Mouse (Mus musculus): ENCODE data around the gene Frmd4a. TPM values are rescaled to one million over a fixed set of nuclear protein-coding genes. Genes with fewer than 3 reads are reported as not detected.
"Not testable (repeated sequence)": the region's sequence is repeated elsewhere in the genome, so short reads cannot be mapped to it uniquely, and the experiment has no call there.

Gene Frmd4a
- total RNA-seq, 2 experiments from 2014 or later, result 113 to 118 TPM

- no peak for DNase-seq (ENCODE audit: extremely low spot score in 1 of 2, low spot score in 2 of 2)
- intact Hi-C loops (cut with DNase I), result no loop called here
Observed at GRCm38 (mm10) chr2:4300816-4301215, 283.3 kb downstream of the Frmd4a start.

- intact Hi-C loops (cut with DNase I), result no loop called here
- DNase-seq (ENCODE audit: extremely low spot score in 1 of 2, low spot score in 2 of 2), result no peak
Observed at GRCm38 (mm10) chr2:4301256-4301655, 283.7 kb downstream of the Frmd4a start.

- intact Hi-C loops (cut with DNase I), result no loop called here
- DNase-seq (ENCODE audit: extremely low spot score in 1 of 2, low spot score in 2 of 2), result no peak
Observed at GRCm38 (mm10) chr2:4301692-4302091, 284.2 kb downstream of the Frmd4a start.

- DNase-seq (ENCODE audit: extremely low spot score in 1 of 2, low spot score in 2 of 2), result no peak
- intact Hi-C loops (cut with DNase I), result no loop called here
Observed at GRCm38 (mm10) chr2:4302119-4302518, 284.6 kb downstream of the Frmd4a start.

- intact Hi-C loops (cut with DNase I), result no loop called here
- no peak for DNase-seq (ENCODE audit: extremely low spot score in 1 of 2, low spot score in 2 of 2)
Observed at GRCm38 (mm10) chr2:4307076-4307475, 289.6 kb downstream of the Frmd4a start.

- no peak for DNase-seq (ENCODE audit: extremely low spot score in 1 of 2, low spot score in 2 of 2)
- intact Hi-C loops (cut with DNase I), result no loop called here
Observed at GRCm38 (mm10) chr2:4314545-4314944, 297.0 kb downstream of the Frmd4a start.

- no peak for DNase-seq (ENCODE audit: extremely low spot score in 1 of 2, low spot score in 2 of 2)
- intact Hi-C loops (cut with DNase I), result no loop called here
Observed at GRCm38 (mm10) chr2:4316589-4316988, 299.1 kb downstream of the Frmd4a start.

- DNase-seq (ENCODE audit: extremely low spot score in 1 of 2, low spot score in 2 of 2), result no peak
- intact Hi-C loops (cut with DNase I), result no loop called here
Observed at GRCm38 (mm10) chr2:4318134-4318533, 300.6 kb downstream of the Frmd4a start.

GRCm38 (mm10) chr2:4326241-4327010, 308.9 kb downstream of the Frmd4a start:
- intact Hi-C loops (cut with DNase I), result no loop called here
- no peak for DNase-seq (ENCODE audit: extremely low spot score in 1 of 2, low spot score in 2 of 2)

- no peak for DNase-seq (ENCODE audit: extremely low spot score in 1 of 2, low spot score in 2 of 2)
- intact Hi-C loops (cut with DNase I), result no loop called here
Observed at GRCm38 (mm10) chr2:4327011-4327340, 309.5 kb downstream of the Frmd4a start.

GRCm38 (mm10) chr2:4332441-4332840, 314.9 kb downstream of the Frmd4a start:
- DNase-seq (ENCODE audit: extremely low spot score in 1 of 2, low spot score in 2 of 2), result no peak
- intact Hi-C loops (cut with DNase I), result no loop called here

GRCm38 (mm10) chr2:4334201-4334600, 316.7 kb downstream of the Frmd4a start:
- peak in 1 of 2 experiments; percentile 53 for DNase-seq (ENCODE audit: extremely low spot score in 1 of 2, low spot score in 2 of 2)
- intact Hi-C loops (cut with DNase I), result no loop called here

- intact Hi-C loops (cut with DNase I), result no loop called here
- DNase-seq (ENCODE audit: extremely low spot score in 1 of 2, low spot score in 2 of 2), result no peak
Observed at GRCm38 (mm10) chr2:4334936-4335335, 317.4 kb downstream of the Frmd4a start.

GRCm38 (mm10) chr2:4335881-4336280, 318.4 kb downstream of the Frmd4a start:
- intact Hi-C loops (cut with DNase I), result no loop called here
- no peak for DNase-seq (ENCODE audit: extremely low spot score in 1 of 2, low spot score in 2 of 2)

GRCm38 (mm10) chr2:4338290-4338689, 320.8 kb downstream of the Frmd4a start:
- DNase-seq (ENCODE audit: extremely low spot score in 1 of 2, low spot score in 2 of 2); intact Hi-C loops (cut with DNase I): not testable (repeated sequence)

GRCm38 (mm10) chr2:4339128-4339527, 321.6 kb downstream of the Frmd4a start:
- intact Hi-C loops (cut with DNase I), result no loop called here
- DNase-seq (ENCODE audit: extremely low spot score in 1 of 2, low spot score in 2 of 2), result no peak

- intact Hi-C loops (cut with DNase I), result no loop called here
- no peak for DNase-seq (ENCODE audit: extremely low spot score in 1 of 2, low spot score in 2 of 2)
Observed at GRCm38 (mm10) chr2:4339530-4340218, 322.2 kb downstream of the Frmd4a start.

- intact Hi-C loops (cut with DNase I), result no loop called here
Observed at GRCm38 (mm10) chr2:4340378-4340777, 322.9 kb downstream of the Frmd4a start.

GRCm38 (mm10) chr2:4341141-4341540, 323.6 kb downstream of the Frmd4a start:
- intact Hi-C loops (cut with DNase I), result no loop called here
- no peak for DNase-seq (ENCODE audit: extremely low spot score in 1 of 2, low spot score in 2 of 2)

More at GRCm38 (mm10) chr2:4340378-4340777, 322.9 kb downstream of the Frmd4a start:
- DNase-seq (ENCODE audit: extremely low spot score in 1 of 2, low spot score in 2 of 2), result no peak

- no peak for DNase-seq (ENCODE audit: extremely low spot score in 1 of 2, low spot score in 2 of 2)
- intact Hi-C loops (cut with DNase I), result no loop called here
Observed at GRCm38 (mm10) chr2:4342005-4342404, 324.5 kb downstream of the Frmd4a start.
